Mouse (Mus musculus): ENCODE data around the gene Pabpc5. TPM values are rescaled to one million over a fixed set of nuclear protein-coding genes. Genes with fewer than 3 reads are reported as not detected.

Pabpc5 gene
- total RNA-seq (2015; ENCODE audit: low replicate concordance): not detected in 2 replicates
- not detected in 2 replicates for total RNA-seq (2017; ENCODE audit: low replicate concordance)

DNA sequence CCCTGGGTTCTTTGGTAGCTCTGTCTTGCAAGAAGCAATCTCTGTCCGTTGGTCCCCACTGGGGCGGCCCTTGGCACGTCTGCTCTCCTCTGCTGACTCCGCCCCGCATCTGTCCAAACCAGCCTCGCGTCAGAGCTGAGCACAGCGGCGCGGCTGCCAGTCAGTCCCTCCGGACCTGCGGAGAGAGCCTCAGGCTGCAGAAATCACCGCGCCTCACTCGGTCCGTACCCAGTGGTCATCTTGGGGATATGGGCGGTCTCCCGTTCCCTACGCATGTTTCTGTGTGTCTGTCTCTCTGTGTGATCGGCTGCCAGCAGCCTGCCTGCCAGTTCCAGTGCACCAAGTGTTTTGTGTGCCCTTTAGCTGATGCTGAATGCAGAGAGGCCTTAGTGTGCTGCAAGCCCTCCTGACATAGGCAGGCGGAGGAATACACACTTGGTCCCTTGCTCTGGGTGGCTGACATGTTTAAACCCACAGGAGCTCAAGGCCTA, at the start of gene Pabpc5:
Gene Pabpc5, plus strand, starts transcription at position 116 of the 491 bp plus-strand sequence.
- no peak for ATAC-seq (replicated peaks; ENCODE audit: low FRiP score, poor library complexity, severe bottlenecking)

DNA sequence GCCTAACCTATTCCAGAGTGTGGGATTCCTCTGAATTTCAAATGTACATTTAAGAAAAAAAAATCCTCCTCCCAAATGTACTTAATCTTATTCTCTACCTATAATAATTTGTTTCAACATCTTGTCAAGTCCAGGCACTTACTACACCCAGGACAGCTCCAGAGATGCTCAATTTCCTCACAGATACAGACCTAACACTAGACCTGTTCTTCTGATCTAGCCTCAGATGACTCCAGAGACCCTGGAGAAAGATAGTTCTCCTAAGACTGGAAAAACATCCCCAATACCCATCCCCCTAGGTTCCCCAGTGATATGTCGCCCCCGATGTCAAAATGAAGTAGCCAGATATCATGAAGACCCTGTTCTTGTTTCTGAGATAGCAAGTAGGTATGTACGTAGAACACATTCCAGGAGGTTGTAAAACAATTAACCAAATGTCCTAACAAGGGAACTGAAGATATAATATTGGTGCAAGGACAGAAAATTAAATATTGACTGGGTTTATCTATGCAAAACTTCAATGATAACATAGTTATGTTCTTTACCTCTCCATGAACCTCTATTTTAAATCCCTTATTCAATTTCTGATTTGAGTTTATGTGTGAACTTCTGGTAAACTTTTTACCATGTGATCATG, 39.9 kb upstream of the Pabpc5 start:
- no peak for ATAC-seq (replicated peaks; ENCODE audit: low FRiP score, poor library complexity, severe bottlenecking)

DNA sequence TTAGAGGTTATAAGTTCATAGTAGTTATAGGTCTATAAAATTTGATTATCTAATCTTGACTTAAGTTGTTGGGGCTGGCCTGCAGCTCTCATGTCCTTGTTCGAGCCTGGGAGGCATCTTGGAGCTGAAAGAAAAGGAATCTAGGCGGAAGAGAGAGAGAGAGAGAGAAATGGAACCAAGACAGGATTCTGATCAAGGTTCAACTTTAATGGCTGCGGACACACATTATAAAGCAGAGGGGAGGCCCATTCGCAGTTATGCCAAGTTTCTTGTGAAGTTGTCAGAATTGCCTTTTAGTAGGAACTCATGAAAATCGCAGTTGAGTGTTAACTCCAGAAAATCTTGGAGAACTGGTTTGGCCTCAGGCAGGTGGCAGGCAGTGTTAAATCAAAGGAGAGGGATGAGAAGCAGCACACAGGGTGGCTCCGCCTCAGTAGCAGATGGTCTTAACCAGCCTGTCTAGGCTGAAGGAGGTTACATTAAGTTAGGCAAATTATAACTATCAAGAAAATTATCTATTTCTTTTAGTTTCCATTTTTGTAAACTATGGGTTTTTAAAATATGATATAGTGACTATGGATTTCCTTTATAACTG, 38.6 kb upstream of the Pabpc5 start:
- no peak for ATAC-seq (replicated peaks; ENCODE audit: low FRiP score, poor library complexity, severe bottlenecking)

DNA sequence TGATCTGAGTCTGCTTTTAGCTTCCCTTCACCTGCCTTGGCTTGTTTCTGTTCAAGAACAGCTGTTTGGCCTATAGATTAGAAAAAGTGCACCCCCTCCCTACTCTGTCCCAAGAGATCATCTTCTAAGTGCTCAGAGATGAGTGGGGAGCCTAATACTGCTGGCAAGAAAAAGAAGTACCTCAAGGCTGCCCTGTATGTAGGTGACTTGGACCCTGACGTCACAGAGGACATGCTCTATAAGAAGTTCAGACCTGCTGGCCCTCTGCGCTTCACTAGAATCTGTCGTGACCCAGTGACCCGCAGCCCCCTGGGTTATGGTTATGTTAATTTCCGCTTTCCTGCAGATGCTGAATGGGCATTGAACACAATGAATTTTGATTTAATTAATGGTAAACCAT, 856 bp downstream of the Pabpc5 start:
- no peak for ATAC-seq (replicated peaks; ENCODE audit: low FRiP score, poor library complexity, severe bottlenecking)
